Mouse (Mus musculus): ENCODE data around the gene Tnfrsf17. TPM values are rescaled to one million over a fixed set of nuclear protein-coding genes. Genes with fewer than 3 reads are reported as not detected.

The Tnfrsf17 gene
- total and polyA plus RNA-seq, 3 experiments: not detected

- DNase-seq (ENCODE audit: low read depth, low spot score): no peak
Observed at GRCm38 (mm10) chr16:11282655-11283232, 30.9 kb upstream of the Tnfrsf17 start.

GRCm38 (mm10) chr16:11284881-11285280 is 28.7 kb upstream of the Tnfrsf17 start:
- no peaks in the 10 kb centered on the region for H3K27me3 ChIP-seq (ENCODE audit: control insufficient read depth in 1 of 2, insufficient read depth in 2 of 2, low read length in 2 of 2)

More at GRCm38 (mm10) chr16:11282655-11283232, 30.9 kb upstream of the Tnfrsf17 start:
- H3K79me2 ChIP-seq (ENCODE audit: control insufficient read depth, insufficient read depth, low read length, poor library complexity): no peaks in the 10 kb centered on the region
- H3K4me3 ChIP-seq (ENCODE audit: control insufficient read depth in 1 of 2, insufficient read depth in 1 of 2, low read depth in 2 of 2, low read length in 2 of 2): no peak overlapping the region
- TF ChIP-seq ZKSCAN1 (IDR thresholded peaks at IDR 0.05; ENCODE audit: low read depth, low read length) (no peak), TCF12 (IDR thresholded peaks at IDR 0.05; ENCODE audit: low read depth, low read length) (no peak), MAZ (IDR thresholded peaks at IDR 0.05; ENCODE audit: low read depth, low read length) (no peak), USF1 (IDR thresholded peaks at IDR 0.05; ENCODE audit: low read depth, low read length) (no peak), EP300 (IDR thresholded peaks at IDR 0.05; ENCODE audit: low read depth in 1 of 2, low read length in 2 of 2) (no peak), ZMIZ1 (IDR thresholded peaks at IDR 0.05; ENCODE audit: low read depth, low read length) (no peak), HCFC1 (IDR thresholded peaks at IDR 0.05; ENCODE audit: low read depth, low read length) (no peak), RAD21 (IDR thresholded peaks at IDR 0.05; ENCODE audit: low read depth, low read length) (no peak), UBTF (IDR thresholded peaks at IDR 0.05; ENCODE audit: borderline replicate concordance, insufficient read depth, low read depth, low read length) (no peak), TBP (IDR thresholded peaks at IDR 0.05; ENCODE audit: low read depth, low read length) (no peak), GABPA (IDR thresholded peaks at IDR 0.05; ENCODE audit: low read depth, low read length) (no peak), RCOR1 (IDR thresholded peaks at IDR 0.05; ENCODE audit: low read depth, low read length) (no peak), MYB (IDR thresholded peaks at IDR 0.05; ENCODE audit: low read depth, low read length) (no peak), POLR2AphosphoS2 (IDR thresholded peaks at IDR 0.05; ENCODE audit: low read length) (no peak), MAFK (IDR thresholded peaks at IDR 0.05; ENCODE audit: borderline replicate concordance, low read depth, low read length) (no peak), SMC3 (IDR thresholded peaks at IDR 0.05; ENCODE audit: low read depth, low read length) (no peak), ZC3H11A (IDR thresholded peaks at IDR 0.05; ENCODE audit: low read depth, low read length) (no peak), KAT2A (conservative IDR thresholded peaks at IDR 0.05; ENCODE audit: low read depth, low read length) (no peak)
- H3K4me1 ChIP-seq (ENCODE audit: control insufficient read depth in 1 of 2, insufficient read depth in 2 of 2, low read length in 2 of 2): peaks cover 5 to 10% of the 10 kb centered on the region in 2 experiments
- H3K27me3 ChIP-seq (ENCODE audit: control insufficient read depth in 1 of 2, insufficient read depth in 2 of 2, low read length in 2 of 2): no peaks in the 10 kb centered on the region
- H3K9ac ChIP-seq (ENCODE audit: control insufficient read depth, low read depth, low read length, poor library complexity, severe bottlenecking): no peak overlapping the region
- H3K27ac ChIP-seq (ENCODE audit: control insufficient read depth, low read depth, low read length): no peak overlapping the region
- peaks cover 0 to 10% of the 10 kb centered on the region in 2 experiments; a peak in 2 of 4 replicates for H3K36me3 ChIP-seq (ENCODE audit: control insufficient read depth in 1 of 2, insufficient read depth in 2 of 2, low read length in 2 of 2)
- no peaks in the 10 kb centered on the region for H3K9me3 ChIP-seq (replicated peaks; ENCODE audit: insufficient read depth, low read length)

More at GRCm38 (mm10) chr16:11284881-11285280, 28.7 kb upstream of the Tnfrsf17 start:
- Histone ChIP-seq H3K36me3 (ENCODE audit: control insufficient read depth in 1 of 2, insufficient read depth in 2 of 2, low read length in 2 of 2) (peaks cover 0 to 10% of the 10 kb centered on the region in 2 experiments; a peak in 2 of 4 replicates), H3K27ac (ENCODE audit: control insufficient read depth, low read depth, low read length) (no peak overlapping the region), H3K79me2 (ENCODE audit: control insufficient read depth, insufficient read depth, low read length, poor library complexity) (no peaks in the 10 kb centered on the region), H3K9me3 (replicated peaks; ENCODE audit: insufficient read depth, low read length) (no peaks in the 10 kb centered on the region), H3K9ac (ENCODE audit: control insufficient read depth, low read depth, low read length, poor library complexity, severe bottlenecking) (no peak overlapping the region), H3K4me3 (ENCODE audit: control insufficient read depth in 1 of 2, insufficient read depth in 1 of 2, low read depth in 2 of 2, low read length in 2 of 2) (no peak overlapping the region), H3K4me1 (ENCODE audit: control insufficient read depth in 1 of 2, insufficient read depth in 2 of 2, low read length in 2 of 2) (peaks cover 5 to 10% of the 10 kb centered on the region in 2 experiments)
- DNase-seq (ENCODE audit: low read depth, low spot score): no peak
- TF ChIP-seq MYB (IDR thresholded peaks at IDR 0.05; ENCODE audit: low read depth, low read length) (no peak), MAX (IDR thresholded peaks at IDR 0.05; ENCODE audit: low read length) (no peak), GABPA (IDR thresholded peaks at IDR 0.05; ENCODE audit: low read depth, low read length) (no peak), POLR2A (IDR thresholded peaks at IDR 0.05; ENCODE audit: control insufficient read depth in 1 of 2, insufficient read depth in 1 of 2, low read depth in 1 of 2, low read length in 2 of 2, poor library complexity in 1 of 2) (no peak), USF2 (IDR thresholded peaks at IDR 0.05; ENCODE audit: borderline replicate concordance in 1 of 2, insufficient read depth in 1 of 2, low read depth in 1 of 2, low read length in 2 of 2) (no peak), SMC3 (IDR thresholded peaks at IDR 0.05; ENCODE audit: low read depth, low read length) (no peak), GATA1 (IDR thresholded peaks at IDR 0.05; ENCODE audit: low read depth, low read length) (no peak), ZNF384 (IDR thresholded peaks at IDR 0.05; ENCODE audit: low read depth, low read length) (no peak), CHD2 (IDR thresholded peaks at IDR 0.05; ENCODE audit: low read length) (no peak), NRF1 (IDR thresholded peaks at IDR 0.05; ENCODE audit: insufficient read depth, low read depth, low read length, poor library complexity, severe bottlenecking) (no peak), MEF2A (IDR thresholded peaks at IDR 0.05; ENCODE audit: extremely low read depth, insufficient replicate concordance, low read depth, low read length, poor library complexity, severe bottlenecking) (no peak), UBTF (IDR thresholded peaks at IDR 0.05; ENCODE audit: borderline replicate concordance, insufficient read depth, low read depth, low read length) (no peak), ETS1 (IDR thresholded peaks at IDR 0.05; ENCODE audit: low read depth, low read length) (no peak), MAZ (IDR thresholded peaks at IDR 0.05; ENCODE audit: low read depth, low read length) (no peak), RCOR1 (IDR thresholded peaks at IDR 0.05; ENCODE audit: low read depth, low read length) (no peak), RAD21 (IDR thresholded peaks at IDR 0.05; ENCODE audit: low read depth, low read length) (no peak), HCFC1 (IDR thresholded peaks at IDR 0.05; ENCODE audit: low read depth, low read length) (no peak), MXI1 (IDR thresholded peaks at IDR 0.05; ENCODE audit: low read depth, low read length) (no peak), ZMIZ1 (IDR thresholded peaks at IDR 0.05; ENCODE audit: low read depth, low read length) (no peak), TCF12 (IDR thresholded peaks at IDR 0.05; ENCODE audit: low read depth, low read length) (no peak)

Measured in MEL (cell line).